Mouse (Mus musculus) CD8-positive naive resting alpha-beta T cell, adult 2 months (primary cell): ENCODE data around the gene Srebf1.

Experiments used
- DNase-seq, 2 experiments: peaks; one replicate each; pipeline ENCODE4 v3.0.0; 2022; ENCODE audit warnings: low read depth in 2 of 2, low spot score in 2 of 2

Gene Srebf1

DNA sequence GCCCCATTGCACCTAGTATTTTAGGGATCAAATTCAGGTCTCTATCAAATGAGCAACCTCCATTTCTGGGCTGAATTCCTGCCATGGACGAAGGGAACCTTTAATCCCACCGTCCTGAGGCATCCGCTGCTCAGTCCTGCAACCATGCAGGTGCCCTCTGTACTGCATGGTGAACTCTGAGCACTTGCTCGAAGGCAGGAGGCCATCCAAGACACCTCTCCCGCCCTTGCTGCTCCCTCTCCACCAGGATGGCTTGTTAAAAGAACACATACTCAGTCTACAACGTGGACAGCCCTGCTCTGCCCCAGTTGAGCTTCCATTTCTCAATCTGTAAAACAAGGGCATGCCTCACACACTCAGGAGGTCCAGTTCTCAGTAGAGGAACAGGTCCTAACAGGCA, 14.2 kb downstream of the Srebf1 start:
- DNase-seq, result no peak

- DNase-seq, result no peak
Observed at GRCm38 (mm10) chr11:60206207-60206606, 16.2 kb downstream of the Srebf1 start.

GRCm38 (mm10) chr11:60205026-60205425, 17.4 kb downstream of the Srebf1 start:
- no peak for DNase-seq

DNA sequence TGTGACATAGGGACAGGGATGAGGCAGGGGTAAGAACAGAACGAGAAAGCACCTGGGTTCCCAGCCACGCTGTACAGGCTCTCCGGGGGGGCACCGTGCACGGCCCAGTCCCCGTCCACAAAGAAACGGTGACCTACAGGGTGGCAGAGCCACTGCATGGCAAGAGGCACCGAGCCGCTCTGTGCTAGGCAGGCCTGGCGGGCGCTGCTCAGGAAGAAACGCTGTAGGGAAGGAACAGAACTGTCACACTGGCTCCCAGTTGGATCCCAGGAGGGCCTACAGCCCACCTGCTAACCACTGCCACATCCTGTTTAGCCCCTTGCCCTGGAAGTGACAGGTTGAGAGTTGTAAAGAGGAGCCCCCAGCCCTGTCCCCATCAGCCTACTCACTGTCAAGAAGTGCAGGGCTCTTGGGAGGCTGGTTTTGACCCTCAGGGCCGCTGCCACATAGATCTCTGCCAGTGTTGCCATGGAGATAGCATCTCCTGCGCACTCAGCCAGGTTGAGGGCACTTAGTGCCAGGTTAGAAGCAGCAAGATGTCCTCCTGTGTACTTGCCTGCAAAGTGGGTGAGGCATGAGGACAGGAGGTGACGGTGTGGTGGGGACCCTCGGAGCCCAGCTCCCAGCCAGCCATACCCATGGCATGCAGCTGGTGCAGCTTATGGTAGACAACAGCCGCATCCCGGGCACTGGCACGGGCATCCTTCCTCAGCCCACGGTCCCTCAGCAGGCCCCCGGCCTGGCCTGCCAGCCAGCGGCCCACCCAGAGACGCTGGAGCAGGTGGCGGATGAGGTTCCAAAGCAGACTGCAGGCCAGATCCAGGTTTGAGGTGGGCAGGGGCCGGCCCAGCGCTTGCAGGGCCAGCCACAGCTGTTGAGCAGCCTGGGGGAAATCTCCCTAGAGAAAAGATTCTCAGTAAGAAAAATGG, 19.4 kb downstream of the Srebf1 start:
- no peak for DNase-seq

DNA sequence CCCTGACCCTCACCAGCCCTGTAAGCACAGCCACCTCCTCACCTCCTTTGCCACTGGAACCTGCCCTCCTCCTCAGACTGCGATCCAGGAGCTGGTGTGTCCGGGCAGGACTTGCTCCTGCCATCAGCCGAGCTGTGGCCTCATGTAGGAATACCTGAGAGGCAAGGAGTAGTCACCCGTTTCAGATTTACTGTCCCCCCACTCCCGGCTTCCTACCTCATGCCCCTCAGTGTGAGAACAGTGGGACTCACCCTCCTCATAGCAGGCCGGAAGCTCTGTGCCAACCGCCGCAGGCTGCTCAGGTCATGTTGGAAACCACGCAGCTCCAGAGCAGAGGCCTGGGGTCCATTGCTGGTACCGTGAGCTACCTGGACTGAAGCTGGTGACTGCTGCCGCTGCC, 22.0 kb downstream of the Srebf1 start:
- no peak for DNase-seq

DNA sequence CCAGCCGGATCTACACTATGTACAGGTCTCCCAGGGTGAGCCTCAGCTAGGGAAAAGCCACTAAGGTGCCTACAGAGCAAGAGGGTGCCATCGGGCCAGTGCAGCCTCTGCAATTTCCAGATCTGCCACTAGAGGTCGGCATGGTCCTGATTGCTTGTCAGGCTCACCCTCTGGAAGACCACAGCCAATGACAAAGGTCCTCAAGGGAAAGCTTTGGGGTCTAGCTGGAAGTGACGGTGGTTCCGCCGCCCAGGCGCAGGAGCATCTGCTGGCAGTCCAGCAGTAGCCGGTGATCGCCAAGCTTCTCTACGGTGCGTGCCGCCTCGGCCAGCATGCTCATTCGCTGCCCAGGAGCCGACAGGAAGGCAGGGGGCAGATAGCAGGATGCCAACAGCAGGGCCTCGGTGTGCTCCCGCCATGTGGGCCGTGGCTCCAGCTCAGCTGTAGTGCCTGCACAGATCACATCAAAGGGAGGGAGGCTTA, 22.6 kb downstream of the Srebf1 start:
- DNase-seq, result peak; percentile 85 to 93

DNA sequence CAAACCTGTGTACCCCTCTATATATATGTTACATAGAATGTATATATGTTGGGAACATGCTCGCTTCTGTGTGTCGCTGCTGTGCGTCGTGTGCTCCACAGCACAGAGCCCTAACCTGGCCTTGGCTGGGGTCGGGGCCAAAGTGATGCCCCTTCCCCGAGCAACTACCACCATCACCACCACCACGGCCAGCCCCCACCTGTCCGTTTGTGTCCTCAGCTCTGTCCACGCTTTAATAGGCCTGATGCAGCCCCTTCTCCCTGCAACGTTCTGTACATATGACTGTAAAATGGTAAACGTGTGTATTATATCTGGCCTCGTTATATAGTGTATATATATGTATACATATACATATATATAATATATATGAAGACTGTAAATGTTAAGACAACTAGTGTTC, 23.7 kb downstream of the Srebf1 start:
- no peak for DNase-seq

GRCm38 (mm10) chr11:60197998-60198619, 24.3 kb downstream of the Srebf1 start:
- DNase-seq, result no peak

GRCm38 (mm10) chr11:60196344-60196743, 26.0 kb downstream of the Srebf1 start:
- DNase-seq, result no peak

DNA sequence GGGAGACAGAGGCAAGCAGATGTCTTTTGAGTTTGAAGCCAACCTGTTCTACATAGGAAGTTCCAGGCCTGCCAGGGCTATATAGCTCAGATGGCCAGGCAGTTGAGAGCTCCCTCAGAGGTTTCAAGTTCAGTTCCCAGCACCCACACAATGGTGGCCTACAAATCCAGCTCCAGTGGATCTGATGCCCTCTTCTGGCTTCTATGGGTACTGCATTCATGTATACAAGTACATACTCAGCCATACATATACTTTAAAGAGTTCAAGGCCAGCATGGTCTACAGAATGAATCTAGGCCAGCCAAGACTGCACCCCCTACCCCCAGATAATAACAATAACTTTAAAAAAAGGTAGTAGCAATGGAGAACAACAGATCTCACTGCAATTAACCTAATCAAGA, 27.3 kb downstream of the Srebf1 start:
- DNase-seq, result peak; percentile 48 to 52

DNA sequence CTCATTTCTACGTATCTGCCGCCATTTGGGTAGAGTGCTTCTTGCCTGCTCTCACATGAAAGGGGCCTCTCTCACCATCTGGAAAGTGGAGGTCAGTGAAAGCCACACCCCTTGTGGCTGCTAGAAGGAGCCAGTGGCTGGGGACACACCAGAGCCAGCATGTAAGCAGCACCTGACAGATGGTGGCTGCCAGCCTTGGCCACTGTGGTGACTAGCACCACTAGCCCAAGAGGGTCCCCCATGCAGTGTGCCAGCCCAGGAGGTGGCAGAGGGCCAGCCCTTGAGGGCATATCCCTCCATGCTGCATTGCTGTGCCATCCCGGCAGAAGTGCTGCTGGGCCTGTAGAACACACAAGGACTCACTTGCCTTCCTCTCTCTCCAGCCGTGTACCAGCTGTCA, 28.8 kb downstream of the Srebf1 start:
- DNase-seq, result no peak

- DNase-seq, result no peak
Observed at GRCm38 (mm10) chr11:60192534-60192933, 29.8 kb downstream of the Srebf1 start.

DNA sequence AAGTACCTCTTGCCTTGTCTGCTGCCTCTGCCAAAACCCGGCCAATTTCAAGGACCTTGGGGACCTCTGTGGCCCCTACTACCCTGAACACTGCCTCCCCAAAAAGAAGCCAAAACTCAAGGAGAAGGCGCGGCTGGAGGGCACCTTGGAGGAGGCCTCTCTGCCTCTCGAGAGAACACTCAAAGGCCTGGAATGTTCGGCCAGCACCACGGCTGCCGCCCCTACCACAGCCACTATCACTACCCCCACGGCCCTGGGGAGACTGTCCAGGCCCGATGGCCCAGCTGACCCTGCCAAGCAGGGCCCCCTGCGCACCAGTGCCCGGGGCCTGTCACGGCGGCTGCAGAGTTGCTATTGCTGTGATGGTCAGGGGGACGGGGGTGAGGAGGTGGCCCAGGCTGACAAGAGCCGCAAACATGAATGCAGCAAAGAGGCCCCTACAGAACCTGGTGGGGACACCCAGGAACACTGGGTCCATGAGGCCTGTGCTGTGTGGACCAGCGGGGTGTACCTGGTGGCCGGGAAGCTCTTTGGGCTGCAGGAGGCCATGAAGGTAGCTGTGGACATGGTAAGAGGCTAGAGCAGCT, 32.2 kb downstream of the Srebf1 start:
- DNase-seq, result no peak

DNA sequence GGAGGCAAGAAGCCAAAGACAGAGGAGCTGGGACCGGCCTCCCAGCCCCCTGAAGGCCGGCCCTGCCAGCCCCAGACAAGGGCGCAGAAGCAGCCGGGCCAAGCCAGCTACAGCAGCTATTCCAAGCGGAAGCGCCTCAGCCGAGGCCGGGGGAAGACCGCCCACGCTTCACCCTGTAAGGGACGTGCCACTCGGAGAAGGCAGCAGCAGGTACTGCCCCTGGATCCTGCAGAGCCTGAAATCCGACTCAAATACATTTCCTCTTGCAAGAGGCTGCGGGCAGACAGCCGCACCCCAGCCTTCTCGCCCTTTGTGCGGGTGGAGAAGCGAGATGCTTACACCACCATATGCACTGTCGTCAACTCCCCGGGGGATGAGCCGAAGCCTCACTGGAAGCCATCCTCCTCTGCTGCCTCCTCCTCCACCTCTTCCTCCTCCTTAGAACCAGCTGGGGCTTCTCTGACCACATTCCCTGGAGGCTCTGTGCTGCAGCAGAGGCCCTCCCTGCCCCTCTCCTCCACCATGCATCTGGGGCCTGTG, 32.8 kb downstream of the Srebf1 start:
- no peak for DNase-seq

GRCm38 (mm10) chr11:60188275-60188853, 34.0 kb downstream of the Srebf1 start:
- DNase-seq, result no peak

DNA sequence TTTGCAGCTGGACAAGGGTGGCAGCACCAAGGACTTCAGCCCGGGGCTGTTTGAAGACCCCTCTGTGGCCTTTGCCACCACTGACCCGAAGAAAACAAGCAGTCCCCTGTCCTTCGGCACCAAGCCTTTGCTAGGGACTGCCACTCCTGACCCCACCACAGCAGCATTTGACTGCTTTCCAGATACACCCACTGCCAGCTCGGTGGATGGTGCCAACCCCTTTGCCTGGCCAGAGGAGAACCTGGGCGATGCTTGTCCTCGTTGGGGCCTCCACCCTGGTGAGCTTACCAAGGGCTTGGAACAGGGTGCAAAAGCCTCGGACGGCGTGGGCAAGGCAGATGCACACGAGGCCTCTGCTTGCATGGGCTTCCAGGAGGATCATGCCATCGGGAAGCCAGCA, 35.3 kb downstream of the Srebf1 start:
- DNase-seq, result no peak

- DNase-seq, result no peak
Observed at GRCm38 (mm10) chr11:60185396-60186231, 36.8 kb downstream of the Srebf1 start.

DNA sequence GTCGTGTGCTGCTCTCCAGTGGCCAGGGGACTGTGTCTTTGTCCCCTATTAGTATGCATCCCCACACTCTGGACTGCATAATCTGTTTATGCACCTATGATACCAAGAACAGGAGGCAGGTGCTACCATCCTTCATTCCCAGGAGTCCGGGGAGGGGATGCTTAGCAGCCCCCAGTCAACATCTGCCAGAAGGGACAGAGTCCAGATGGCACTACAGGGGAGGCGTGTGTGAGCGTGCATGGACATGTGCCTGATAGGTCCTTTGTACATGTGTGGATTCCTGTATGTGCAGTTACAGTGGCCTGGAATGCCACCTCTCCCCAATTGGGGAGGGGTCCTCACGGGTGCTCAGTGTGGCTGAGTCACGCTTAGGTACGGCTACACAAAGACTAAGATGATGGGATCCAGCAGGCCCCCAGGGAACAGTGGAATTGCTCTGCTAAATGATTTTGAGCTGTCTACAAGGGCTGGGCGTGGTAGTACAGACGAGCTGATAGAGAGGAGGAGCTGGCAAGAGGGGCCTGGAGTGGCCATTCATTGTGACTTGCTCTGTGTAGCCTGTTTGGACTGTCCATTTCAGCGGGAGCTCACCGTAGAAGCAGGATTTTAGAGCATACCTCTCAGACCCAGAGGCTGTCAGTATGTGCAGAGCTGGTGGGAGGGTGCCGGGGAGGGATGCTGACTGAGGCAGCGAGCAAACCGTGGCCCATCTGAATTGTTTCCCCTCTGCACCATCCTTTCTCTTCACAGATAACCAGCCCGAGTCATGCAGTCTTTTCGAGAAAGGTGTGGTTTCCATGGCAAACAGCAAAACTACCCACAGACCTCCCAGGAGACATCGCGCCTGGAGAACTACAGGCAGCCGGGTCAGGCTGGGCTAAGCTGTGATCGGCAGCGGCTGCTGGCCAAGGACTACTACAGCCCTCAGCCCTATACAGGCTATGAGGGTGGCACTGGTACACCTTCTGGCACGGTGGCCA, 37.7 kb downstream of the Srebf1 start:
- peak in 1 of 2 experiments; percentile 39 for DNase-seq

- DNase-seq, result no peak
Observed at GRCm38 (mm10) chr11:60182741-60183140, 39.6 kb downstream of the Srebf1 start.
